Mouse (Mus musculus) C2C12 (cell line): ENCODE measurements around the gene Mlx.

Source experiments
- CTCF ChIP-seq: IDR thresholded peaks from one replicate; pipeline ENCODE4 v1.5.1; 2011; ENCODE audit not compliant: control insufficient read depth, insufficient read depth, insufficient read length
- MYOG ChIP-seq: IDR thresholded peaks from one replicate; pipeline ENCODE4 v1.6.1; 2011; ENCODE audit not compliant: control insufficient read depth, insufficient read length; ENCODE audit errors: extremely low read depth

GRCm38 (mm10) chr11:101109351-101109750 lies 22.3 kb downstream of the Mlx start:
- no peak for TF ChIP-seq CTCF
- TF ChIP-seq MYOG: no peak
